ENCODE assay signal across 18 mouse cellular contexts in the genomic region with DNA sequence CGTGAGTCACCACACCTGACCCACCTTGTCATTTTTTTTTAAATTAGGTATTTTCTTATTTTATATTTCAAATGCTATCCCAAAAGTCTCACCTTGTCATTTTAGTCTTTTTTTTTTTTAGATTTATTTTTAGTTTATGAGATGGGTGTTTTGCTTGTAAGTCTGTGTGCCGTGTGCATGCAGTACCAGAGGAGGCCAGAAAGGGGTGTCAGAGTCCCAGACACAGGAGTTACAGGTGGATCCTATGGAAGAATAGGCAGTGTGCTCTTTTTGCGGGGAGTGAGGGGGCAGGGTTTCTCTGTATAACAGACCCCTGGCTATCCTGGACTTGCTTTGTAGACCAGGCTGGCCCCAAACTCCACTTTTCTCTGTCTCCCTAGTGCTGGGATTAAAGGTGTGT. TPM values are rescaled to one million over a fixed set of nuclear protein-coding genes. Genes with fewer than 3 reads are reported as not detected.
DNase-seq lines count a peak whose midpoint lies in the region; ATAC-seq and TF ChIP-seq lines count a peak whose summit lies in the region.
"Had no signal": no experiment of that assay in that cellular context is flagged by ENCODE, and none has a peak within 500 bp of the region (broad histone marks: within the 10 kb centered on the region; RNA-seq: fewer than 3 reads in every experiment).

No protein-coding gene starts in this region.

- no peaks in the 10 kb centered on the region for H3K9me3 ChIP-seq in intestine, postnatal 0 days (ENCODE audit: control insufficient read depth)
- no peaks in the 10 kb centered on the region for H3K9me3 ChIP-seq in intestine, embryonic 16.5 days (ENCODE audit: control insufficient read depth, low read length)
- no peaks in the 10 kb centered on the region for H3K9me3 ChIP-seq in lung, postnatal 0 days (ENCODE audit: low read length)
- 0 out of 2 replicates have a peak, but pooled peaks cover 4% of the 10 kb centered on the region for H3K9me3 ChIP-seq in ES-Bruce4 (replicated peaks; ENCODE audit: control insufficient read depth, insufficient read depth, low read length, poor library complexity, severe bottlenecking)
- H3K9me3 ChIP-seq: hindbrain, embryonic 15.5 days; limb, embryonic 13.5 days; midbrain, embryonic 13.5 days had no signal

- no peak overlapping the region for H3K4me3 ChIP-seq in intestine, postnatal 0 days (ENCODE audit: low read depth, low read length)
- H3K4me3 ChIP-seq in intestine, embryonic 16.5 days (ENCODE audit: low read length) = no peak overlapping the region
- H3K4me3 ChIP-seq in lung, postnatal 0 days (ENCODE audit: low read depth, low read length) = no peak overlapping the region
- H3K4me3 ChIP-seq in ES-Bruce4 (ENCODE audit: low read depth, low read length) = no peak overlapping the region
- no peak overlapping the region for H3K4me3 ChIP-seq in cortical plate, adult 2 months (ENCODE audit: insufficient read depth, low read length)
- H3K4me3 ChIP-seq: hindbrain, embryonic 15.5 days; left cerebral cortex, adult 2 months; limb, embryonic 13.5 days; midbrain, embryonic 13.5 days had no signal

- H3K27me3 ChIP-seq in intestine, postnatal 0 days (replicated peaks; ENCODE audit: control insufficient read depth, insufficient read depth, low read length) = no peaks in the 10 kb centered on the region
- H3K27me3 ChIP-seq in intestine, embryonic 16.5 days (replicated peaks; ENCODE audit: control insufficient read depth, insufficient read depth, low read length) = no peaks in the 10 kb centered on the region
- H3K27me3 ChIP-seq in lung, postnatal 0 days (replicated peaks; ENCODE audit: insufficient read depth, low read length) = no peaks in the 10 kb centered on the region
- no peaks in the 10 kb centered on the region for H3K27me3 ChIP-seq in ES-Bruce4 (ENCODE audit: control insufficient read depth, insufficient read depth, low read length, poor library complexity, severe bottlenecking)
- H3K27me3 ChIP-seq: hindbrain, embryonic 15.5 days; limb, embryonic 13.5 days; midbrain, embryonic 13.5 days had no signal

- no peak overlapping the region for H3K27ac ChIP-seq in intestine, postnatal 0 days (ENCODE audit: low read depth, low read length)
- no peak overlapping the region for H3K27ac ChIP-seq in intestine, embryonic 16.5 days (ENCODE audit: low read length)
- no peak overlapping the region for H3K27ac ChIP-seq in lung, postnatal 0 days (ENCODE audit: low read length)
- H3K27ac ChIP-seq in ES-Bruce4 (ENCODE audit: insufficient read depth, low read length) = no peak overlapping the region
- no peak overlapping the region for H3K27ac ChIP-seq in cortical plate, adult 2 months (ENCODE audit: insufficient read depth, low read length)
- H3K27ac ChIP-seq: hindbrain, embryonic 15.5 days; left cerebral cortex, adult 2 months; limb, embryonic 13.5 days; macrophage; midbrain, embryonic 13.5 days had no signal

- ATAC-seq in intestine, postnatal 0 days = no peak
- no peak for ATAC-seq in intestine, embryonic 16.5 days
- ATAC-seq in lung, postnatal 0 days = no peak
- ATAC-seq: forebrain, embryonic 14.5 days; midbrain, embryonic 13.5 days had no signal

- no peak for TF ChIP-seq EP300 in lung, postnatal 0 days (IDR thresholded peaks at IDR 0.05)
- TF ChIP-seq EP300 in ES-Bruce4 (IDR thresholded peaks at IDR 0.05; ENCODE audit: insufficient read depth, low read depth, low read length) = no peak

- DNase-seq in lung, postnatal 0 days (ENCODE audit: low spot score) = no peak
- DNase-seq in lung, postnatal 14 days = no peak
- DNase-seq in right cerebral cortex, postnatal 10 days (ENCODE audit: low spot score in 2 of 2) = no peak
- DNase-seq: adrenal gland, postnatal 25 days; cerebellum, postnatal 10 days; heart, postnatal 10 days; kidney, adult 8-10 months; right cerebral cortex, postnatal 25 days had no signal

- WGBS in intestine, postnatal 0 days = 87% methylated on average over 3 of the region's 3 CpGs
- 85% methylated on average over 3 of the region's 3 CpGs for WGBS in intestine, embryonic 16.5 days
- 81% methylated on average over 3 of the region's 3 CpGs for WGBS in lung, postnatal 0 days

- no peak overlapping the region for H3K9ac ChIP-seq in intestine, postnatal 0 days (ENCODE audit: low read depth, low read length)
- H3K9ac ChIP-seq in intestine, embryonic 16.5 days (ENCODE audit: low read depth, low read length) = no peak overlapping the region
- H3K9ac ChIP-seq in lung, postnatal 0 days (replicated peaks; ENCODE audit: low read depth) = no peak overlapping the region
- H3K9ac ChIP-seq in ES-Bruce4 (ENCODE audit: low read depth, poor library complexity, severe bottlenecking) = no peak overlapping the region
- H3K9ac ChIP-seq: hindbrain, embryonic 15.5 days; limb, embryonic 13.5 days; midbrain, embryonic 13.5 days had no signal

- TF ChIP-seq CTCF in intestine, postnatal 0 days (IDR thresholded peaks at IDR 0.05; ENCODE audit: low read depth) = peak; percentile 68
- peak; percentile 62 for TF ChIP-seq CTCF in lung, postnatal 0 days (IDR thresholded peaks at IDR 0.05)
- TF ChIP-seq CTCF in ES-Bruce4 (IDR thresholded peaks at IDR 0.05; ENCODE audit: low read depth, low read length) = peak; percentile 37
- 0 out of 2 replicates have a peak, but pooled peaks have one; percentile 2 for TF ChIP-seq CTCF in cortical plate, adult 2 months (IDR thresholded peaks at IDR 0.05; ENCODE audit: extremely low read depth, insufficient read depth, low read length)

- no peaks in the 10 kb centered on the region for H3K4me1 ChIP-seq in intestine, postnatal 0 days (replicated peaks; ENCODE audit: control insufficient read depth, insufficient read depth, low read length)
- H3K4me1 ChIP-seq in intestine, embryonic 16.5 days (ENCODE audit: control insufficient read depth, insufficient read depth, low read length) = peaks cover 18% of the 10 kb centered on the region
- H3K4me1 ChIP-seq in lung, postnatal 0 days (ENCODE audit: insufficient read depth, low read depth, low read length) = peaks cover 11% of the 10 kb centered on the region; the same call in 1 of the 2 replicates
- peaks cover 7% of the 10 kb centered on the region for H3K4me1 ChIP-seq in ES-Bruce4 (ENCODE audit: control insufficient read depth, insufficient read depth, low read length)
- no peaks in the 10 kb centered on the region for H3K4me1 ChIP-seq in cortical plate, adult 2 months (ENCODE audit: control insufficient read depth, insufficient read depth, low read length)

- no peak for TF ChIP-seq POLR2A in ES-Bruce4 (IDR thresholded peaks at IDR 0.05; ENCODE audit: insufficient read depth, low read length)
- no peak for TF ChIP-seq POLR2A in cortical plate, adult 2 months (IDR thresholded peaks at IDR 0.05; ENCODE audit: extremely low read depth, insufficient read depth, low read length)

- no peak overlapping the region for H3K4me2 ChIP-seq in intestine, postnatal 0 days (replicated peaks; ENCODE audit: low read depth)
- no peak overlapping the region for H3K4me2 ChIP-seq in intestine, embryonic 16.5 days (ENCODE audit: low read depth, low read length)
- no peak overlapping the region for H3K4me2 ChIP-seq in lung, postnatal 0 days (replicated peaks; ENCODE audit: low read depth, low read length)
- H3K4me2 ChIP-seq: hindbrain, embryonic 15.5 days; limb, embryonic 13.5 days; midbrain, embryonic 13.5 days had no signal

- peaks cover 64% of the 10 kb centered on the region for H3K36me3 ChIP-seq in intestine, postnatal 0 days (ENCODE audit: control insufficient read depth, insufficient read depth)
- peaks cover 26% of the 10 kb centered on the region for H3K36me3 ChIP-seq in intestine, embryonic 16.5 days (ENCODE audit: control insufficient read depth, insufficient read depth, low read length)
- peaks cover 12% of the 10 kb centered on the region; the same call in 1 of the 2 replicates for H3K36me3 ChIP-seq in lung, postnatal 0 days (ENCODE audit: insufficient read depth, low read length)
- peaks cover 40% of the 10 kb centered on the region for H3K36me3 ChIP-seq in ES-Bruce4 (ENCODE audit: control insufficient read depth, insufficient read depth, low read length, poor library complexity, severe bottlenecking)

RNA-seq across cellular contexts. Expression of a gene that starts 11.5 kb away (rescaled TPM):
- 93.1 and 94.7 TPM in 2 replicates for polyA plus RNA-seq in intestine, postnatal 0 days (2015; fragmentation: Nextera tagmentation; extraction: Ambion mirVana)
- polyA plus RNA-seq in intestine, embryonic 16.5 days (2015; fragmentation: Nextera tagmentation; extraction: Ambion mirVana) = 143 and 149 TPM in 2 replicates
- polyA plus RNA-seq in lung, postnatal 0 days (2015; fragmentation: Nextera tagmentation; extraction: Ambion mirVana) = 113 and 116 TPM in 2 replicates
- 86.7 and 97.9 TPM in 2 replicates for polyA plus RNA-seq in ES-Bruce4 (2011; ENCODE audit: insufficient read depth, insufficient read length, low read depth, missing spikeins)
- polyA plus RNA-seq in cortical plate, adult 2 months (2012; rRNA removed) = 6.9 and 7.1 TPM in 2 replicates

RNA-seq across cellular contexts. Expression of a gene that starts 23.5 kb away (rescaled TPM):
- polyA plus RNA-seq in intestine, postnatal 0 days (2015; fragmentation: Nextera tagmentation; extraction: Ambion mirVana) = 80.1 and 85.5 TPM in 2 replicates
- polyA plus RNA-seq in intestine, embryonic 16.5 days (2015; fragmentation: Nextera tagmentation; extraction: Ambion mirVana) = 143 and 157 TPM in 2 replicates
- 60.8 and 62.4 TPM in 2 replicates for polyA plus RNA-seq in lung, postnatal 0 days (2015; fragmentation: Nextera tagmentation; extraction: Ambion mirVana)
- 68.2 TPM in 2 replicates for polyA plus RNA-seq in ES-Bruce4 (2011; ENCODE audit: insufficient read depth, insufficient read length, low read depth, missing spikeins)
- polyA plus RNA-seq in cortical plate, adult 2 months (2012; rRNA removed) = 108 TPM in 2 replicates

RNA-seq across cellular contexts. Expression of a gene that starts 32.0 kb away (rescaled TPM):
- 36.2 and 38.0 TPM in 2 replicates for polyA plus RNA-seq in intestine, postnatal 0 days (2015; fragmentation: Nextera tagmentation; extraction: Ambion mirVana)
- polyA plus RNA-seq in intestine, embryonic 16.5 days (2015; fragmentation: Nextera tagmentation; extraction: Ambion mirVana) = 58.7 and 62.7 TPM in 2 replicates
- 477 and 507 TPM in 2 replicates for polyA plus RNA-seq in lung, postnatal 0 days (2015; fragmentation: Nextera tagmentation; extraction: Ambion mirVana)
- 138 and 154 TPM in 2 replicates for polyA plus RNA-seq in ES-Bruce4 (2011; ENCODE audit: insufficient read depth, insufficient read length, low read depth, missing spikeins)
- polyA plus RNA-seq in cortical plate, adult 2 months (2012; rRNA removed) = 23.0 and 24.4 TPM in 2 replicates

RNA-seq across cellular contexts. Expression of a gene that starts 39.8 kb away (rescaled TPM):
- 435 and 436 TPM in 2 replicates for polyA plus RNA-seq in intestine, postnatal 0 days (2015; fragmentation: Nextera tagmentation; extraction: Ambion mirVana)
- 314 and 355 TPM in 2 replicates for polyA plus RNA-seq in intestine, embryonic 16.5 days (2015; fragmentation: Nextera tagmentation; extraction: Ambion mirVana)
- polyA plus RNA-seq in lung, postnatal 0 days (2015; fragmentation: Nextera tagmentation; extraction: Ambion mirVana) = 768 and 1,006 TPM in 2 replicates
- polyA plus RNA-seq in ES-Bruce4 (2011; ENCODE audit: insufficient read depth, insufficient read length, low read depth, missing spikeins) = 1,030 and 1,048 TPM in 2 replicates
- polyA plus RNA-seq in cortical plate, adult 2 months (2012; rRNA removed) = 4,294 and 4,561 TPM in 2 replicates

RNA-seq across cellular contexts. Expression of a gene that starts 46.3 kb away (rescaled TPM):
- polyA plus RNA-seq in intestine, postnatal 0 days (2015; fragmentation: Nextera tagmentation; extraction: Ambion mirVana) = 34.7 and 50.0 TPM in 2 replicates
- polyA plus RNA-seq in intestine, embryonic 16.5 days (2015; fragmentation: Nextera tagmentation; extraction: Ambion mirVana) = 39.5 and 43.2 TPM in 2 replicates
- 61.1 and 63.8 TPM in 2 replicates for polyA plus RNA-seq in lung, postnatal 0 days (2015; fragmentation: Nextera tagmentation; extraction: Ambion mirVana)
- 93.2 and 95.8 TPM in 2 replicates for polyA plus RNA-seq in ES-Bruce4 (2011; ENCODE audit: insufficient read depth, insufficient read length, low read depth, missing spikeins)
- polyA plus RNA-seq in cortical plate, adult 2 months (2012; rRNA removed) = 1.3 and 1.4 TPM in 2 replicates

Comparison
In these comparisons a context has a peak if more than half of its experiments do, and no peak if none do; other contexts are left out.
1. CTCF ChIP-seq: peak in every context shown above with its lines; median percentile 68 in intestine, postnatal 0 days; 62 in lung, postnatal 0 days; 37 in ES-Bruce4; 2 in cortical plate, adult 2 months.
2. RNA of a gene that starts 11.5 kb away (polyA plus RNA-seq): 143 to 149 TPM in intestine, embryonic 16.5 days, 113 to 116 TPM in lung, postnatal 0 days, 93.1 to 94.7 TPM in intestine, postnatal 0 days and 86.7 to 97.9 TPM in ES-Bruce4; 6.9 to 7.1 TPM in cortical plate, adult 2 months; every median in the first group is over 10 times any median in the second.